Mouse (Mus musculus) bone marrow, adult 2 months (tissue): ENCODE data around the gene Akap10.

Experiments used
- CTCF ChIP-seq: fragments of 200-500 bp; IDR thresholded peaks from 2 replicates; pipeline ENCODE4 v1.5.1; 2011; ENCODE audit warnings: low read length, control low read depth; ENCODE audit not compliant: control insufficient read depth, insufficient read depth
- POLR2A ChIP-seq: fragments of 200-500 bp; IDR thresholded peaks from 2 replicates; pipeline ENCODE4 v1.6.1; 2011; ENCODE audit warnings: low read depth, mild to moderate bottlenecking, control low read depth, low read length, borderline replicate concordance; ENCODE audit not compliant: control insufficient read depth

GRCm38 (mm10) chr11:61942903-61943302 lies 12.9 kb upstream of the Akap10 start:
- TF ChIP-seq CTCF (no peak), POLR2A (no peak)
